Mouse (Mus musculus) thymus, adult 2 months (tissue): ENCODE measurements around the gene Poglut1. TPM values are rescaled to one million over a fixed set of nuclear protein-coding genes. Genes with fewer than 3 reads are reported as not detected.
A peak's percentile ranks its signal among the peaks of the same experiment; 100 is the strongest.

Experiments
- DNase-seq: peaks from one replicate; pipeline ENCODE4 v3.0.0; 2021
- H3K27ac ChIP-seq: fragments of 200-500 bp; 2 replicates; pipeline ENCODE4 v1.5.1; 2012; ENCODE audit warnings: low read length, control low read depth; ENCODE audit not compliant: control insufficient read depth, insufficient read depth
- H3K27me3 ChIP-seq: fragments of 200-500 bp; 2 replicates; pipeline ENCODE4 v1.6.1; 2012; ENCODE audit warnings: mild to moderate bottlenecking, low read length, moderate library complexity, mixed read lengths; ENCODE audit not compliant: control insufficient read depth, insufficient read depth
- H3K36me3 ChIP-seq: fragments of 200-500 bp; 2 replicates; pipeline ENCODE4 v1.6.1; 2012; ENCODE audit warnings: mild to moderate bottlenecking, low read length, moderate library complexity; ENCODE audit not compliant: control insufficient read depth, insufficient read depth
- H3K4me1 ChIP-seq: fragments of 200-500 bp; replicated peaks from 2 replicates; pipeline ENCODE4 v1.6.1; 2012; ENCODE audit warnings: low read length; ENCODE audit not compliant: control insufficient read depth, insufficient read depth
- H3K4me3 ChIP-seq: fragments of 200-500 bp; 2 replicates; pipeline ENCODE4 v1.5.1; 2012; ENCODE audit warnings: mild to moderate bottlenecking, low read length, control low read depth, moderate library complexity; ENCODE audit not compliant: control insufficient read depth, insufficient read depth
- CTCF ChIP-seq: fragments of 200-500 bp; IDR thresholded peaks from 2 replicates; pipeline ENCODE4 v1.5.1; 2012; ENCODE audit warnings: mild to moderate bottlenecking, control low read depth, low read length, moderate library complexity, borderline replicate concordance; ENCODE audit not compliant: control insufficient read depth, poor library complexity, insufficient read depth; ENCODE audit errors: extremely low read depth
- POLR2A ChIP-seq: fragments of 200-500 bp; IDR thresholded peaks from 2 replicates; pipeline ENCODE4 v1.6.1; 2012; ENCODE audit warnings: mild to moderate bottlenecking, low read length, control low read depth, moderate library complexity; ENCODE audit not compliant: control insufficient read depth, poor library complexity, insufficient read depth; ENCODE audit errors: extremely low read depth
- WGBS: fragments of 180-500 bp; shearing (Covaris S2); methylation state at CpG from one replicate; pipeline ENCODE4 v1.1.7; 2018; 5-methylcytosine and 5-hydroxymethylcytosine counted together
- polyA plus RNA-seq: library from polyadenylated mRNA; depleted of rRNA; stranded (reverse); fragments of >200 nt; gene quantifications from 2 replicates; pipeline ENCODE4 v1.2.3, GENCODE M21; 2012; rRNA removed

Gene Poglut1
- polyA plus RNA-seq, 1 experiment, result 34.8 TPM

GRCm38 (mm10) chr16:38476312-38477240 lies 73.5 kb downstream of the Poglut1 start:
- TF ChIP-seq POLR2A (no peak), CTCF (no peak)
- peaks cover 13% of the 10 kb centered on the region for H3K4me1 ChIP-seq
- H3K4me3 ChIP-seq, result peak overlapping the region; percentile 69
- peak; percentile 50 for DNase-seq
- H3K27ac ChIP-seq, result peak overlapping the region; percentile 64; the same call in 1 of the 2 replicates
- WGBS, result 11% methylated on average over 34 of the region's 34 CpGs
- H3K27me3 ChIP-seq, result no peaks in the 10 kb centered on the region
- H3K36me3 ChIP-seq, result no peaks in the 10 kb centered on the region

GRCm38 (mm10) chr16:38475681-38476311 lies 74.3 kb downstream of the Poglut1 start:
- H3K27ac ChIP-seq, result no peak overlapping the region
- H3K4me1 ChIP-seq, result peaks cover 13% of the 10 kb centered on the region
- WGBS, result 45% methylated on average over 4 of the region's 4 CpGs
- no peaks in the 10 kb centered on the region for H3K36me3 ChIP-seq
- TF ChIP-seq POLR2A (no peak), CTCF (no peak)
- H3K27me3 ChIP-seq, result no peaks in the 10 kb centered on the region
- DNase-seq, result no peak
- no peak overlapping the region; the same call in 1 of the 2 replicates for H3K4me3 ChIP-seq

Other genes with a start within 250 kb of the Poglut1 start
- 0.05 and 0.12 TPM in 2 replicates for gene Maats1, start 208.1 kb downstream of the Poglut1 start, polyA plus RNA-seq
- 61.0 and 68.7 TPM in 2 replicates for gene Cox17, start 203.3 kb downstream of the Poglut1 start, polyA plus RNA-seq
- not detected in 2 replicates for gene Gm21987, start 203.2 kb downstream of the Poglut1 start, polyA plus RNA-seq
- gene Popdc2, start 188.0 kb downstream of the Poglut1 start, polyA plus RNA-seq, result 3.1 and 33.2 TPM in 2 replicates
- gene Pla1a, start 117.1 kb downstream of the Poglut1 start, polyA plus RNA-seq, result 4.1 and 5.5 TPM in 2 replicates
- 49.8 and 54.2 TPM in 2 replicates for gene Adprh, start 97.6 kb downstream of the Poglut1 start, polyA plus RNA-seq
- gene Cd80, start 94.7 kb downstream of the Poglut1 start, polyA plus RNA-seq, result 3.5 and 5.2 TPM in 2 replicates
- gene Timmdc1, start 27.6 kb downstream of the Poglut1 start, polyA plus RNA-seq, result 25.0 and 30.7 TPM in 2 replicates
- gene Tmem39a, start 8.4 kb upstream of the Poglut1 start, polyA plus RNA-seq, result 96.9 and 126 TPM in 2 replicates
- gene Arhgap31, start 163.0 kb upstream of the Poglut1 start, polyA plus RNA-seq, result 10.2 and 11.4 TPM in 2 replicates
- 2.1 TPM in 2 replicates for gene B4galt4, start 192.0 kb upstream of the Poglut1 start, polyA plus RNA-seq